Mouse (Mus musculus) cerebellum, postnatal 36 days (tissue): ENCODE data around the gene Foxk1.
A peak's percentile ranks its signal among the peaks of the same experiment; 100 is the strongest.

Experiments used
- DNase-seq, 2 experiments: peaks; one replicate each; pipeline ENCODE4 v3.0.0; 2021 to 2022; ENCODE audit warnings: mixed read lengths in 2 of 2

Foxk1 gene

DNA sequence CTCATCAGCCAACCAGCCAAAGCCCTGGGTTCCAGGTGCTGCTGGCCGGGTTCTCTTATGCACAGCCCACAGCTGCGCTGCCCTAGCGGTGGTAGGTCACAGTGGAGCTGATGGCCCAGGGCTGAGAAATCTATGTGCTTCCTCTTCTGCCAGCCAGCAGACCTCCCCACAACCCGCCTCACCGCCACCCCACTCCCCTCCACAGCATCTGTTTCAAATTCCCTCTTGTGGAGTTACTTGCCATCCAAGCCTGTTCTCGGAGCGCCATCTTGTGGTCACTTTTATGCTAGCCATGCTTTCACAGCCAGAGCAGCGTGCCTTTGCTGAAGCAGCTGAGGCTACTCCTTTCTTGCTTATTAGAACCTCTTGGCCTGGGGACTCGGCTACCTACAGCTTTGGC lies 46.8 kb downstream of the Foxk1 start:
- peak; percentile 86 to 93 for DNase-seq

DNA sequence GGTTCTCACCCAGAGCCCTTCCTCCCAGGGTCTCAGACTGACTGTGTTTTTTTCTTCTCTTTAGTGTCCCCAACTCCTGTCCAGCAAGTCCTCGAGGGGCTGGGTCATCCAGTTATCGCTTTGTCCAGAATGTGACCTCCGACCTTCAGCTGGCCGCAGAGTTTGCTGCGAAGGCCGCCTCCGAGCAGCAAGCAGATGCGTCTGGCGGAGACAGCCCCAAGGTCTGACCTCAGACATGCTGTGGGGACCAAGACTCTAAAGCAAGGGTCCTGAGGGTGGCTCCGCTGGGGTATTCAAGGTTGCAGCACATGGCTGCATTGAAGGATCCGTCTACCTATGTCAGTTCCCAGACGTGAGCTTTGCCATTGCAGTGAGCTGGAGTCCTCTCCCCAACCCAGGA lies 47.3 kb downstream of the Foxk1 start:
- DNase-seq: no peak

DNA sequence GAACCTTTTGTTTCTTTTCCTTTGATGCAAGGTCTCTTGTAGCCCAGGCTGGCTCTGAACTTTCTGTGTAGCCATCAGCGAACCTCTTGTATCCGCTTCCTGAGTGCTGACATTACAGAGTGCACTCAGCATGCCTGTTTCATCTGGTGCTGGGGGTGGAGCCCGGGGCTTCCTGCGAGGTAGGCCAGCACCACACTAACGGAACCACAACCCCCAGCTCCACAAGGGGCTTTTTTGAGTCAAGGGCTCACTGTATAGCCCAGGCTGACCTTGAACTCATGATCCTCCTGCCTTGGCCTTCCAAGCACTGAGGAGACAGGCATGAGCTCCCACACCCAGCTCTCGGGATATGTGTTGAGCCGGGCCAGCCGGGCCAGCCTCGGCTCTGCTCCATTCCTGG lies 49.5 kb downstream of the Foxk1 start:
- no peak for DNase-seq

DNA sequence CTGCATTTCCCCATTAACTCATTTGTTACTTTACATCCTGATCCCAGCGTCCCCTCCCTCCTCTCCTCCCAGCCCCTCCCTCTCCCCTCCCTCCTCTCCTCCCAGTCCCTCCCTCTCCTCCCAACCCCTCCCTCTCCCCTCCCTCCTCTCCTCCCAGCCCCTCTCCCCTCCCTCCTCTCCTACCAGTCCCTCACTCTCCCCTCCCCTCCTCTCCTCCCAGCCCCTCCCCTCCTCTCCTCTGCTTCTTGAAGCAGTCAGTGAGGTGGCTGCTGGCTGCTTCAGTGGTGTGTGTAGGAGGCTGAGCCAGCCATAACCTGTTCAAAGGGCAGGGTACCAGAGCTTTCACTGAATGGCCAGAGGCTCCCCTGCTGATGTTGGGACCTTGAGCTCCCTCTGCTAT lies 50.5 kb downstream of the Foxk1 start:
- DNase-seq: no peak

DNA sequence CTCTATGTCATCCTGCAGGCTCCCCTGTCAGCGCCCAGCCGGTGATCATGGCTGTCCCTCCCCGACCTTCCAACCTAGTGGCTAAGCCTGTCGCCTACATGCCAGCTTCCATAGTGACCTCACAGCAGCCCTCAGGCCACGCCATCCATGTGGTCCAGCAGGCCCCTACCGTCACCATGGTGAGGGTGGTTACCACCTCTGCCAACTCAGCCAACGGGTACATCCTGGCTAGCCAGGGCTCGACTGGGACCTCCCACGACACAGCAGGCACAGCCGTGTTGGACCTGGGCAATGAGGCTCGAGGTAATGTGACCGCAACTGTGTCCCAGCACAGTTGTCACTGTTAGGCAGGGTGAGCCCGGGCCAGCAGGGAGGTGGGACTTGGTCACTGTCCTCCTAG lies 52.4 kb downstream of the Foxk1 start:
- no peak for DNase-seq

DNA sequence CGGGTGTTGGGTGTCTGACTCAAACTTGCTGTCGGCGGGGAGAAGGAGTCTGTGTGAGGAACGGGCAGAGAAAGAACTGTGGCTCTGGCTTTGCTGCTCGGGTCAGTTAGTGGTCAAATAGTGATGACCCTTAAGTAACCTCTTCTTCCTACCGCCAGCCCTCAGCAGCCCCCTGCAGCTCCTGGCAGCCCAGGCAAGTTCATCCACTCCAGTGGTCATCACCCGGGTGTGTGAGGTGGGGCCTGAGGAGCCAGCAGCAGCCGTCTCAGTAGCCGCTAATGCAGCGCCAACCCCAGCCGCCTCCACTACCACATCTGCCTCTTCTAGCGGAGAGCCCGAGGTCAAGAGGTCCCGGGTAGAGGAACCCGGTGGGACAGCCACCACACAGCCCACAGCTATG lies 55.0 kb downstream of the Foxk1 start:
- DNase-seq: no peak

DNA sequence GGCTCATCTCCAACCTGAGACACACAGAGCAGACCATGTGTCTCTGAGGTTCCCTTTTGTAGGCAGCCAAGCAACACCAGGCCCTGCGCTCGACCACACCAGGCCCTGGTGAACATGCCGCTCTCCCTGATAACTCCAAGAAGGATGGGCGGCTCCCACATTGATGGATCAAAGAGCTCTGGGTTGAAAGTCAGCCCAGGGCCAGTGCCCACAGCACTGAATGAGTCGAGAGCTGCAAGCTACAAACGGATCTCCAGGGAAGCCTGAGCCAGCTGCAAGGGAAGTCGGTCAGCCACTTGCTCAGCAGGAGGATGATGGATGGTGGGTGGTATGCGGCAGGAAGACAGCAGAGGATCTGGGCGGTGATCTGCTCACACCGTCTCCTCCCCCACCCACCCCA lies 56.0 kb downstream of the Foxk1 start:
- DNase-seq: no peak

DNA sequence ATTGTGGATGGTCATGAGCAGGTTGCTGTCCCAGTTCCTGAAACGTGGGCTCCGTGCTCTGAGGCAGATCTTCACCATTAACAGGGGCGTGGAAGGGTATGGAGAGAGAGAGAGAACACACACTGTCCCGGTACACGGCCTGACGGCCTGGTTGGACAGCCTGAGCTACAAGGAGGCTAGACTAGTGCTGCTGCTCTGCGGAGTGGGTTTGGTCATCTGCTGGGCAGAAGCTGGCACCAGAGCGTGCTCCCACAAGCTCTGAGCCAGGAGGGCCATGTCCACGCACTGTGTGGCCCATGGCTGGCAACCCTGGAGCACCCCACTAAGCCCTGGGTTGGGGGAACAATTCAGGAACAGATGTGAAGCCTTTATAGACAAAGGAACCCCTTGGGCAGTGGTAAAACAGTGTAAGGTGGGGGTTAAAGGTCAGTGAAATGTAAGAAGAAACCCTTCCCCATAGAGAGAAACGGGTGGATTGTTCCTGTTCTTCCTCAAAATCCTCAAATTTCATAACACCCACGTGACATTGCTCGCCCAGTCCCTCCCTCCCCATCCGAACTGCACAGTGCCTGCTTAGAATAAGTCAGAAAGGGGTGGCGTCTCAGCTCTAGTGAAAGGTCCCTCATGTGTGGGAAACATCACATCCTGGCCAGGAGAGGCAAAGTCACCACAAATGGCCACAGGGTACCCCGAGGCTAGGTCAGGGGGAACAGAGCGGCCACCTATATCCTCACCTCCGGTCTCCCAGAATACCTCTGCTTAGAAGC lies 57.7 kb downstream of the Foxk1 start:
- no peak for DNase-seq

DNA sequence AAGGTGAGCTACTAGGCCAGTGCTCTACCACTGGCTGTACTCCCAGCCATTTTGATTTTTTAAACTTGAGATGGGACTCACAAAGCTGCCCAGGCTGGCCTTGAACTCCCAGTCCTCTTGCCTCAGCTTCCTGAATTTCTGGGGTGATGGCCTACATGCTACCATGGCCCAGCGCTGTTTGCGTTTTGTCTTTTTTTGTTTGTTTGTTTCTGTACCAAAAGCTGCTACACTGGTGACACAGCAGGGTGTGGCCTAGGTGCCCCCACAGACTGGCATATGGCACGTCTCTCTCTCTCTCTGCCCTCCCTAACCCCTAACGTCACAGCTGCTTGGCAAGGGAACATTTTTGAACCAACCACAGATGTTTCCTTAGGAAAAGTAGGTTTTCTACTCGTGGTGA lies 58.5 kb downstream of the Foxk1 start:
- DNase-seq: no peak

DNA sequence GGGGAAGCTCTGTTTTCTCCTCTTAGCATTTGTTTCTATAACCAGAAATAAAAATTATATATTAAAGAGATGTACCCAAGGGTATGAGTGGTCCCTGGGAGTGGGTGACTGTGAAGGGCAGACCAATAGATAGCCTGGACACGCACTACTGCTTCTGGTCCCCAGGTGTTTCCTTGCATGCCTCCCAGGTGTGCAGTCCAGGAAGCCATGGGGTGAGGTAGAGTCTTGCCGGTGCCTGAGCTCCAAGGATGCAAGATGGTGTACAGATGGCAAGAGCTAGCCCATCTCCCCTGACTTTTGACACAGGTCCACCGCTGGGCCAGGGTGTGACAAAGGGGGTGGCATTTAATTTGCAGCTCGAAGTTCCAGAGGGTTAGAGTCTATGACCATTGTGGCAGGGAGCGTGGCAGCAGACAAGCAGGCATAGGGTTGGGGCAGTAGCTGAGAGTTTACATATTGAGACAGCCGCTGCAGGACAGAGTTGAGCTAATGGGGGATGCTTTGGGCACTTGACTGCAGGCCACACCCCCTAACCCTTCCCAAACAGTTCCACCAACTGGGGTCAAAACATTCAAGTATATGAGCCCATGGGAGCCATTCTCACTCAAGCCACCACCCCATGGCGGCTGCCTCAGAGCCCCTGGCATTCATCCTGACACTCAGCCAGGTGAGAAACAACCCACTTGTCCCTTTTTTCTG lies 60.8 kb downstream of the Foxk1 start:
- no peak for DNase-seq

DNA sequence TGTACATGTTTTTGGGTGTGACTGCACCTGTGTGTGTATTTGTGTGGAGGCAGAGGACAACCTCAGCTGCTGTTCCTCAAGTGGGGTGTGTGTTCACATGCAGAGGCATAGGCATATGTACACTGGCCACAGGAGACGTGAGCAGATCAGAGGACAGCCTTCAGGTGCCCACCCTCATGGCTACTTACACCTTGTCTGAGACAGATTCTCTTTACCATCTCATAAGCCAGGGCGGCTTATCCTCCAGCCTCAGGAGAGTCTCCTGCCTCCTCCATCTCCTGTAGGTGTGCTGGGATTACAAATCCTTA lies 61.3 kb downstream of the Foxk1 start:
- DNase-seq: no peak

DNA sequence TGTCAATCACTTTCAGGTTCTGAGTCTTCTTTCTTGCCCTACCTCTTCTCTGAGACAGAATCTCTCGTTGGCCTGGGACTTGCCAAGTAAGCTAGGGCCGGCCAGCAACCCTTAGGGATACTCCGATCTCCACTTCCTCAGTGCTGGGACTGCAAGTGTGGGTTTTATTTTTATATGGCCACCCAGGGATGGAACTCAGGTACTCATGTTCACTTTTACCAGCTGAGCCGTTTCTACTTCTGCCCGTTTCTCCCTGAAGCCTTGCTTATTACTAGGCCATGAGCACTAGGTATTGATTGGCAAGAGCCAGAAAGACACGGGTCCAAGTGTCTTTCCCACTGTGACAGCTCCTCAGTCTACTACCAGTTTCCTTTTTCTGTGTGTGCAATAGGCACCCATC lies 61.7 kb downstream of the Foxk1 start:
- DNase-seq: no peak

DNA sequence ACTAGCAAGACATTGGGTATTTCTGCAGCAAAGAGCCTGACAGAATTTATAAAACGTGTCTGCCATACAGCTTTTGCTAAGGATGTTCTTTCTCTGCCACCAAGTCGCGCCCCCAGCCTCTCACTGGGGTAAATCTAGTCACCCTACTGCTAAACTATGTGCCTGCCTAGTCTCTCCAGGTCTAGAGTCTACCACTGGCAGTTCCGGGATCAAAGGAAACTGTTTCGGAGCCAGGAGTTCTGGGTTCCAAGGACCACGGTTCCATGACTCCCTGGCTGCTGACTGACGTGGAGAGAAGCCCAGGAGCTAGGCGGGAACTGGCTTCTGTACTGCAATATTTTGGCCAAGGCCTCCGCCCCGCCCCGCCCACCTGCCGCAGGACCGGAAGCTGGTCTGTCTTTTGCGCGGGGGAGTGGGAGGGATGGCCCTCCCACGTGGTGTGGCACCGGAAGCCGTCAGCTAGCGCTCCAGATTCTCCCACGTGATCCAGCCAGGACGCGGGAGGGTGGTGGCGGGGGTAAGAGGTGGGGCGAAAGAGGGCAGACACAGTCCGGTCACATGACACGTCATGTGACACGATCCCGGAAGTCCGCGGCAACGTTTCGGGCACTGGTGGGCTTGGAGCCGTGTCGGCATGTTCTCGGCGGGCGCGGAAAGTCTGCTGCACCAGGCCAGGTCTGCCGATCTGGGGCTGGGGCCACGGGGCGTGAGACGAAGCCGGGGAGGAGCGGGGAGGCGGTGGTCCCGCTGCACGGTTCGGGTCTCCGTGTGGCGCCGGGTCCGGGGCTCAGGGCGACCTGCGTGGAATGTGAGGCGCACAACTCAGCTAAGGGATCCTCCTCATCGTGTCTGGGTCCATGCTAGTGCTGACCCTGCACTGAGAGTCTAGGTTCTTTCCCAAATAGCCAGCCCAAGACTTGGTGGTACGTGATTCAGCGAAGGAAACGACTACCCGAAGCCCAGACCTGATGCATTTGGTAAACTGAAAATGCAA lies 62.5 kb downstream of the Foxk1 start, which contains the start of gene Ap5z1:
Gene Ap5z1 (plus strand): TSS at position 484 of the 994 bp plus-strand sequence.
- peak; percentile 88 to 94 for DNase-seq

DNA sequence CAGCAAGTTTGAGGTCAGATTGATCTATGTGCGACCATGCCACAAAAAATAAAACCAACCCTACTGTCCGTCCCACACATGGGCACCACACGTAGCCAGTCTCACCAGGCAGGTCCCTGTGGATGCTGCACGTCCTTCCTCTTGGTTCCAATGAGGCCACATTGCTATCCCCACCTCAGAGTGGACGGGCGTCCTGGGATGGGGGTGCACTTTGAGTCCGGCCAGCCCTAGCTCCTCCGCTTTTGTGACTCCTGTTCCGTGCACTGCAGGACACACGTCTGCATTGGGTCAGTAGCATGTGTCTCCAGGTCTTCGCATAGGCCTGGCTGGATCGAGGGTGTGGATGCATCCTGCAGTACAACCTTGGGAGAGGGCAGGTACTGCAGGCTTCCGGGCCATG lies 67.1 kb downstream of the Foxk1 start:
- DNase-seq: no peak

DNA sequence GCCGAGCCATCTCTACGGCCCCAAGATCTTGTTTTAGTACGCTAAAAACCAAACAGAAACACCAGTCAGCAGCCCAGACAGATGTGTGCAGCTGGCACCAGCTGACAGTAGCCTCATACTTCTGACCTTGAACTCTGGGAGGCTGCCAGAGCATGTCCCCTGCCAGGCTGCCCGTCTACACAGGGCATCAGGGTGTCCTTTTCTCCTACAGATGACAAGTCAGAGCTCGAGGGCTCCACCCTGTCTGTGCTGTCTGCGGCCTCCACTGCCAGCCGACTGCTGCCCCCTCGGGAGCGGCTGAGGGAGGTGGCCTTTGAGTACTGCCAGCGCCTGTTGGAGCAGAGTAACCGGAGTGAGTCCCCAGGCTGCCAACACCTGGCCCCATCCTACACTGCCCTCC lies 68.5 kb downstream of the Foxk1 start:
- no peak for DNase-seq

DNA sequence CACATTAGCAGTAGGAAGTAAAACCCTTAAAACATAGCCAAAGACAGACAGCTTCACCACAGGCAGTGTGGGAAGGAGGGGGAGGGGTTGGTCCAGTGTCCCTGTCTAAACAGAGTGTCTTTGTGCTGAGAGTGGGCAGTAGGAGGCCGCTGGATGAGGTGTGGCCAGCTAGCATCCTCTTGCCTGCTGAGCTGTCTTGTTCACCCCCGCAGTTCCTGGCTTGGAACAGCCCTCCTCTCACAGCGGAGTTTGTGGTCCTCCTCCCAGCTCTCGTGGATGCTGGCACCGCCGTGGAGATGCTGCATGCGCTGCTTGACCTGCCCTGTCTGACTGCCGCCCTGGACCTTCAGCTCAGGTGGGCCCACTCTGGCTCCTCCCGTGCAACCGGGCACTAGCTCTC lies 72.4 kb downstream of the Foxk1 start:
- peak in 1 of 2 experiments; percentile 31 for DNase-seq

DNA sequence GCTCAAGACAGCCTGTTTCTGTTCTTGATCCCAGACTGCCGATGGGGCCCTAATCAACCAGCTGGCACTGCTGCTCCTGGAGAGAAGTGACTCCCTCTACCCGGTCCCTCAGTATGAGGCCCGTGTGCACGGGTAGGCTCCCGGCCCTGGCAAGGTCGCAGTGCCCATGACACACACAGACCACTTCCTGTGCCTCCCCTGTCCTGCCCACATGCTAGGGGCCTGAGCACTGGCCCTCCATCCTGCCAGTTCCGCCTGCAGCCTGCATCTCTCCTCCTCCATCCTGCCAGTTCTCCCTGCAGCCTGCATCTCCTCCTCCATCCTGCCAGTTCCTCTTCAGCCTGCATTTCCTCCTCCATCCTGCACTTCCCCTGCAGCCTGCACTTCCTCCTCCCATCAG lies 74.4 kb downstream of the Foxk1 start:
- DNase-seq: no peak

DNA sequence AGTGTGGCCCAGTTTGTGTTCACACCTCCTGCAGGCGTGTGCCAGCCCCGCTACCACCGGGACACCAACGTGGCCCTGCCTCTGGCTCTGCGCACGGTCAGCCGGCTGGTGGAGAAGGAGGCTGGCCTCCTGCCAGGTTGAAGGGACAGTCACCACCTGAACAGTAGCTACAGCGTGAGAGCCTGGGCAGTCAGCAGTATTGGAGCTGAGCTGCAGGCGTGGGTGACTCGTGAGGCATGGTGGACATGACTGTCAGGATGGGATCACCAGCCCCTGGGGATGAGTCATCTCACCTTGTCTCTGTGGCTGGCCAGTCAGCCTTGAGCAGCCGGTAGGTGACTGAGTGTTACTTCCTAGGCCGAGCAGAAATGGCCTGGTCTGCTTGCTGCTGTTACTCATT lies 76.0 kb downstream of the Foxk1 start:
- DNase-seq: peak; percentile 65 to 71

DNA sequence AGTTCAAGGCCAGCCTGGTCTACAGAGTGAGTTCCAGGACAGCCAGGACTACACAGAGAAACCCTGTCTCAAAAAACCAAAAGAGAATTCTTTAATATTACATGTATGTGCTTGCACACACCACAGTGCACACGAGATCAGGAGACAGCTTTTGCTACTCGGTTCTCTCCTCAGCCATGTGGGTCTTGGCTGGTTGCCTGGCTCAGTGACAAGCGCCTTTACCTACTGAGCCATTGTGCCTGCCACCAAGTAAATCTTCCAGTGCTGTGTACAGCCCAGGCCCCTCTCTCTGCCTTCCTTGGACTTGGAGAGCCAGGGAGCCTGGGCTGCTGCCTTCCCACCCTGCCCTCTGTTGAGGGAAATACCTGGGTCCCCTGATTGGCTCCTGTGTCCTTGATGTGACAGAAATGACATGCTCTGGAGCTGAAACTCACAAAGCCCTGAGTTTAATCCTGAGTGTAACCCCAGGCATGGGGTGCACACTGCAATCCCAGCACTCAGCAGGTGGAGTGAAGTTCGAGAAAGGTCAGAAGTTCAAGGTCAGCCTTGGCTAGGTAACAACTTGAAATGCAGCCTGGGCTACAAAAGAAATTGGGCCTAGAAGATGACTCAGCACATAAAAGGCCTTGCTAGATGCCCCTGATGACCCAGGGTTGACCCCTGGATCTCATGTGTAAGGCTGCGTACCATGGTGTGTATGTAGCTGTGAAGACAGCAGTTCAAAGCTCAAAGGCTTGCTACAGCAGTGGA lies 76.7 kb downstream of the Foxk1 start:
- peak in 1 of 2 experiments; percentile 41 for DNase-seq

DNA sequence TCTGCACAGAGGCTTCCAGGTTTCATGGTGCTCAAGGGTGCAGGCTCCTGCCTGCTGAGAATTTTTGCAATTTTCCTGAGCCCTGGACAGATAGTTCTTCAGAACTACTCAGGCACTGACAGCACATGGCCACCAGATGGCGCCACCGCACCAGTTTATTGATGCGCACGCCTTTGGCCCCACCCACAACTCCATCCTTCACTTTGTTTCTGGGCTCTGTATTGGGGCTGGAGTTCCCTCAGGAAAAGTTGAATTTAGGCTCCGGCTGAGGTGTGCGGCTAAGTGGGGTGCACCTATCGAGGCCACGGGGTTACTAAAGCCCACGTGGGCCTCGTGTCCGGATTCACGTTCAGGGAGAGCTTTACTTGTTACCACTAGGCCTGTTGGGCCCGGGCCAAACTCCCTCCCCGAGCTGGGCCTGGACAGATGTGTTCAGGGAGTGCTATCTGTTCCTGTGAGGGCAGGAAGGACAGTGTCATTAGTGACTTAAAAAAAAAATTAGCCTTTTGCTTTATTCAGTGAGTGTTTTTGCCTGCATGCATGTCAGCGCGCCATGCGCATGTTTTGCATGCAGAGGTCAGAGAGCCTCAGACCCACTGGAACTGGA lies 77.6 kb downstream of the Foxk1 start:
- DNase-seq: peak; percentile 89 to 91

DNA sequence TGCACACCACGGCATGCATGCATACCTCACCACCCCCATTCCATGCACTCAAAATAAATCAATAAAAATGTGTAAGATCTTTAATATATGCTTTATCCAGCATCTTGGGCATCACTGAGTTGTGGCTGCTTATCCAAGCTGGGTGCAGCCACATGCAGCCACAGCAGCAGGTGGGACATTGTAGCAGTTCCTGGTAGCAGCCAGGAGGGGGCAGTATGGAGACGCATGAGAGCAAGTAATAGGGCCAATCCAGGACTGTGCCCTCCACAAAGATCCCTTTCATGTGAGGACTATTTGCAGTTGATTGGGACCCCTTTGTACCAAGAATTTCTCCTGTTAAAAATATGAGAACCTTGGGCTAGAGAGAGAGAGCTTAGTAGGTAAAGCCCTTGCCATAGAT lies 81.2 kb downstream of the Foxk1 start:
- no peak for DNase-seq

DNA sequence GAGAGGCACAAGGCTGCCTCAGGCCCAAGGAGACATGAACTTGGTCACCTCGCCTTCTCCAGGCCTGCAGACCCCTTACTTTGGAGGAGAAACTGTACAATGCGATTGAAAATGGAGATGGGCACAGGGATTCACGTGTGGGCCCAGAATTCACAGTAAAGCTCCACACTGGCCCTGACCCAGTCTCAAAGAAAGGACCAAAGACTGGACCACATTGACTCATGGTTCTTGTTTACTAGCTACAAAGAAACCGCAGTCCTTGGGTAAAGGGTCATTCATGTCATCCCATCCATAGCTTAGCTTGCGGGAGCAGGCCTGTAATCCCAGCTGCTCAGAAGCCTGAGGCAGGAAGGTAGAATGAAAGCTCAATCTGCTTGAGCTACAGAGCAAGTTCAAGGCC lies 82.3 kb downstream of the Foxk1 start:
- no peak for DNase-seq
